Mouse (Mus musculus): ENCODE results near the gene Hepacam.

Gene Hepacam

DNA sequence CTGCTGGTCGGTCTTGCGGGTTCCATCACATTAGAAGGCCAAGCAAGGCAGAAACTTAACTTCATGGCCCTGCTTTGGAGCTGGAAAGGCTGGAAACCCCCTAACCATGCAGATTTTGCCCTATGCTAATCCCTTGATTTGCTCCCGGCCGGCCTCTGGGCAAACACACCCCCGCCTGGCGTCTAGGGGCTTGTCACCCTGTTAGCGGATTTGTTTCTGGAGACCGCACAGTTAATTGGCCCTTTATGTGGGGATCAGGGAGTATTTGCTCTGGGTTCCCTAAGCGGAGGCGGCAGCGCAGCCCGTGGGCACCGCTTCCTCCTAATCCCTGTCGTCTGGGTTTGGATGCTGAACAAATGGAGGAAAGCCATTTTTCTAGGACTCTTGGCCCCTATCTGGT is 67.8 kb downstream of the Hepacam start:
- DNase-seq = no peak

DNA sequence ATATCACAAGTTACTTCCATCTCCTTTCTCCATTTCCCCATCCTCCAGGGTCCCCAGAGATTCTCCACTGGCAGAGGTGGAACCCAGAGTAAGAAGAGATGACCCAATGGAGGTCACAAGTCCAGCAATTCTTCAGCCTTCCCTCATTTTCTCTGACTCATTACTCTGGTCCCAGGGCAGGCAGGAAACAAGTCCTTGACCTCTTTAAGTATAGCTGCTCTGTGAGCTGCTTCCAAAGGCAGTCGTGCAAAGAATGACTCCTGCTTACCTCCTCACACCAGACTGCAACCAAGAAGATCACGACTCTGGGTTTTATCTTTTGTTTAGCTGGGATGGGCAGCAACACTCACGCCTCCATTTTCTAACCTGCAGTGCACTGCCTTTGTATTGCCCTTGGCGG is 68.5 kb downstream of the Hepacam start:
- no peak for DNase-seq
